Mouse (Mus musculus) hindbrain, embryonic 11.5 days (tissue): Measurements from ENCODE around the gene Fpr1. TPM values are rescaled to one million over a fixed set of nuclear protein-coding genes. Genes with fewer than 3 reads are reported as not detected.
"Not testable (repeated sequence)": the region's sequence is repeated elsewhere in the genome, so short reads cannot be mapped to it uniquely, and the experiment has no call there.

ENCODE experiments used
- ATAC-seq: fragments of 200-750 bp; cut with Nextera tagmentation; 2 replicates; pipeline ENCODE4 v1.8.0; 2017; ENCODE audit warnings: mild to moderate bottlenecking, moderate TSS enrichment, moderate library complexity; ENCODE audit not compliant: low FRiP score
- DNase-seq: peaks from one replicate; pipeline ENCODE4 v3.0.0-alpha.2; 2015; ENCODE audit warnings: low spot score
- H3K27ac ChIP-seq: fragments of 300-500 bp; sonication (generic); 2 replicates; pipeline ENCODE4 v1.5.1; 2014; ENCODE audit warnings: mild to moderate bottlenecking, low read depth, low read length
- H3K27me3 ChIP-seq: fragments of 300-500 bp; sonication (generic); 2 replicates; pipeline ENCODE4 v1.6.1; 2014; ENCODE audit warnings: mild to moderate bottlenecking, low read length, moderate library complexity, mixed read lengths; ENCODE audit not compliant: control insufficient read depth, insufficient read depth
- H3K36me3 ChIP-seq: fragments of 300-500 bp; sonication (generic); 2 replicates; pipeline ENCODE4 v1.6.1; 2014; ENCODE audit warnings: mild to moderate bottlenecking, low read length, moderate library complexity, mixed read lengths; ENCODE audit not compliant: control insufficient read depth, insufficient read depth
- H3K4me1 ChIP-seq: fragments of 300-500 bp; sonication (generic); replicated peaks from 2 replicates; pipeline ENCODE4 v1.6.1; 2014; ENCODE audit warnings: low read length, mixed read lengths; ENCODE audit not compliant: control insufficient read depth, insufficient read depth
- H3K4me2 ChIP-seq: fragments of 300-500 bp; sonication (generic); replicated peaks from 2 replicates; pipeline ENCODE4 v1.6.1; 2014; ENCODE audit warnings: mild to moderate bottlenecking, low read depth, low read length
- H3K4me3 ChIP-seq: fragments of 300-500 bp; sonication (generic); 2 replicates; pipeline ENCODE4 v1.5.1; 2014; ENCODE audit warnings: low read depth, low read length
- H3K9ac ChIP-seq: fragments of 300-500 bp; sonication (generic); 2 replicates; pipeline ENCODE4 v1.6.1; 2014; ENCODE audit warnings: low read depth, low read length
- H3K9me3 ChIP-seq: fragments of 300-500 bp; sonication (generic); 2 replicates; pipeline ENCODE4 v1.6.1; 2016; ENCODE audit warnings: low read length; ENCODE audit not compliant: control insufficient read depth
- WGBS: fragments of 180-500 bp; shearing (Covaris S2); extraction: QIAGEN DNeasy Blood & Tissue Kit; methylation state at CpG from one replicate; pipeline ENCODE4 v1.1.7; 2014; 5-methylcytosine and 5-hydroxymethylcytosine counted together
- polyA plus RNA-seq: library from polyadenylated mRNA; unstranded; fragments of >200 nt; fragmentation: Nextera tagmentation; extraction: Ambion mirVana; gene quantifications from 2 replicates; pipeline ENCODE4 v1.2.1, GENCODE M21; 2014

Gene Fpr1
- polyA plus RNA-seq, result 0.17 and 0.25 TPM in 2 replicates

GRCm38 (mm10) chr17:17883840-17884239 lies at the start of gene Fpr1:
TSS of gene Fpr1 (minus strand) at chr17:17883940.
- Histone ChIP-seq H3K4me3 (no peak within 1 kb of the TSS), H3K4me1 (no peaks in the 10 kb centered on the region), H3K4me2 (no peak within 1 kb of the TSS), H3K27me3 (no peaks in the 10 kb centered on the region), H3K36me3 (no peaks in the 10 kb centered on the region), H3K27ac (no peak within 1 kb of the TSS), H3K9me3 (no peaks in the 10 kb centered on the region), H3K9ac (no peak within 1 kb of the TSS)
- DNase-seq (no peak), ATAC-seq (no peak)
- 69% methylated on average over 1 of the region's 1 CpGs for WGBS

- H3K4me2 ChIP-seq, result no peak overlapping the region
- H3K27ac ChIP-seq, result no peak overlapping the region
- H3K27me3 ChIP-seq, result no peaks in the 10 kb centered on the region
- DNase-seq (no peak), ATAC-seq (no peak)
- no peaks in the 10 kb centered on the region for H3K36me3 ChIP-seq
- H3K4me1 ChIP-seq, result no peaks in the 10 kb centered on the region
- no peak overlapping the region for H3K9ac ChIP-seq
- no peak overlapping the region for H3K4me3 ChIP-seq
- H3K9me3 ChIP-seq, result no peaks in the 10 kb centered on the region
Measured at GRCm38 (mm10) chr17:17917782-17918181, 34.0 kb upstream of the Fpr1 start.

GRCm38 (mm10) chr17:17917376-17917775 lies 33.6 kb upstream of the Fpr1 start:
- H3K9me3 ChIP-seq, result no peaks in the 10 kb centered on the region
- no peaks in the 10 kb centered on the region for H3K36me3 ChIP-seq
- no peak overlapping the region for H3K4me2 ChIP-seq
- ATAC-seq (no peak), DNase-seq (no peak)
- no peak overlapping the region for H3K27ac ChIP-seq
- no peak overlapping the region for H3K4me3 ChIP-seq
- H3K4me1 ChIP-seq, result no peaks in the 10 kb centered on the region
- WGBS, result 91% methylated on average over 1 of the region's 1 CpGs
- no peak overlapping the region for H3K9ac ChIP-seq
- H3K27me3 ChIP-seq, result no peaks in the 10 kb centered on the region

- H3K4me1 ChIP-seq, H3K27ac ChIP-seq, ATAC-seq, H3K36me3 ChIP-seq, H3K9ac ChIP-seq, H3K4me3 ChIP-seq, H3K27me3 ChIP-seq, DNase-seq, H3K4me2 ChIP-seq, H3K9me3 ChIP-seq: not testable (repeated sequence)
- WGBS, result 89% methylated on average over 8 of the region's 8 CpGs
Measured at GRCm38 (mm10) chr17:17912618-17913017, 28.9 kb upstream of the Fpr1 start.

GRCm38 (mm10) chr17:17909636-17910421 lies 26.1 kb upstream of the Fpr1 start:
- 20% methylated on average over 51 of the region's 51 CpGs for whole genome bisulfite sequencing
- Histone ChIP-seq H3K36me3 (no peaks in the 10 kb centered on the region), H3K9ac (peak overlapping the region; percentile 55), H3K4me1 (no peaks in the 10 kb centered on the region), H3K27ac (no peak overlapping the region), H3K9me3 (no peaks in the 10 kb centered on the region), H3K4me3 (peak overlapping the region; percentile 37), H3K27me3 (no peaks in the 10 kb centered on the region), H3K4me2 (peak overlapping the region; percentile 54)
- DNase-seq (peak; percentile 85), ATAC-seq (peak; percentile 99)

- WGBS, result 95% methylated on average over 1 of the region's 1 CpGs
- Histone ChIP-seq H3K27me3 (no peaks in the 10 kb centered on the region), H3K4me2 (no peak overlapping the region), H3K27ac (no peak overlapping the region), H3K36me3 (no peaks in the 10 kb centered on the region), H3K9ac (no peak overlapping the region), H3K4me3 (no peak overlapping the region), H3K4me1 (no peaks in the 10 kb centered on the region), H3K9me3 (no peaks in the 10 kb centered on the region)
- no peak for DNase-seq
- no peak for ATAC-seq
Measured at GRCm38 (mm10) chr17:17900768-17901167, 17.0 kb upstream of the Fpr1 start.

- WGBS, result 75% methylated on average over 2 of the region's 2 CpGs
- H3K9me3 ChIP-seq, result no peaks in the 10 kb centered on the region
- no peak overlapping the region for H3K4me2 ChIP-seq
- H3K4me3 ChIP-seq, result no peak overlapping the region
- ATAC-seq (no peak), DNase-seq (peak; percentile 19)
- no peaks in the 10 kb centered on the region for H3K4me1 ChIP-seq
- no peak overlapping the region for H3K9ac ChIP-seq
- no peaks in the 10 kb centered on the region for H3K27me3 ChIP-seq
- H3K27ac ChIP-seq, result no peak overlapping the region
- H3K36me3 ChIP-seq, result no peaks in the 10 kb centered on the region
Measured at GRCm38 (mm10) chr17:17899268-17899667, 15.5 kb upstream of the Fpr1 start.

- no peaks in the 10 kb centered on the region for H3K36me3 ChIP-seq
- H3K4me2 ChIP-seq, result no peak overlapping the region
- WGBS, result 5% methylated on average over 4 of the region's 4 CpGs
- DNase-seq, result peak; percentile 71
- no peak overlapping the region for H3K27ac ChIP-seq
- no peak overlapping the region for H3K9ac ChIP-seq
- H3K4me3 ChIP-seq, result no peak overlapping the region
- H3K27me3 ChIP-seq, result no peaks in the 10 kb centered on the region
- H3K9me3 ChIP-seq, result no peaks in the 10 kb centered on the region
- no peaks in the 10 kb centered on the region for H3K4me1 ChIP-seq
- no peak for ATAC-seq
Measured at GRCm38 (mm10) chr17:17896039-17896438, 12.3 kb upstream of the Fpr1 start.

GRCm38 (mm10) chr17:17889732-17890425 lies 6.1 kb upstream of the Fpr1 start:
- Histone ChIP-seq H3K27me3 (no peaks in the 10 kb centered on the region), H3K9ac (no peak overlapping the region), H3K36me3 (no peaks in the 10 kb centered on the region), H3K4me3 (no peak overlapping the region), H3K9me3 (no peaks in the 10 kb centered on the region), H3K27ac (no peak overlapping the region), H3K4me1 (no peaks in the 10 kb centered on the region), H3K4me2 (no peak overlapping the region)
- WGBS, result 93% methylated on average over 2 of the region's 2 CpGs
- no peak for DNase-seq
- no peak for ATAC-seq
